Mouse (Mus musculus) CH12.LX (cell line): Measurements from ENCODE around the gene Gm15262.

Source experiments
- CHD2 ChIP-seq: IDR thresholded peaks from 2 replicates; pipeline ENCODE4 v1.6.1; 2011; ENCODE audit warnings: low read length, improper control_type of control experiment
- CTCF ChIP-seq, 2 experiments: IDR thresholded peaks in 1 of 2; conservative IDR thresholded peaks in 1 of 2; 2 replicates each; pipeline ENCODE4 v1.5.1; 2011 to 2012; ENCODE audit warnings: low read depth in 2 of 2, low read length in 2 of 2, improper control_type of control experiment in 1 of 2, inconsistent platforms in 1 of 2, mild to moderate bottlenecking in 1 of 2, moderate library complexity in 1 of 2
- EP300 ChIP-seq: IDR thresholded peaks from 2 replicates; pipeline ENCODE4 v1.6.1; 2011; ENCODE audit warnings: low read length, improper control_type of control experiment
- MAZ ChIP-seq: IDR thresholded peaks from 2 replicates; pipeline ENCODE4 v1.6.1; 2012; ENCODE audit warnings: low read depth, mild to moderate bottlenecking, inconsistent platforms, low read length, improper control_type of control experiment, moderate library complexity
- TCF12 ChIP-seq: IDR thresholded peaks from 2 replicates; pipeline ENCODE4 v1.6.1; 2014; ENCODE audit warnings: low read depth, mild to moderate bottlenecking, inconsistent platforms, low read length, improper control_type of control experiment

- no peak for TF ChIP-seq CHD2
- TF ChIP-seq CTCF (conservative IDR thresholded peaks at IDR 0.05 in 1 of 2, IDR thresholded peaks at IDR 0.05 in 1 of 2; ENCODE audit: low read depth in 2 of 2, low read length in 2 of 2) = no peak
- TF ChIP-seq TCF12 = no peak
- no peak for TF ChIP-seq MAZ
- TF ChIP-seq EP300 = no peak
Measured at GRCm38 (mm10) chrX:161308131-161308530, 20.9 kb downstream of the Gm15262 start.
